Mouse (Mus musculus) C2C12 (cell line): ENCODE measurements around the gene Sorbs1.

Experiments
- CTCF ChIP-seq: IDR thresholded peaks from one replicate; pipeline ENCODE4 v1.5.1; 2011; ENCODE audit not compliant: control insufficient read depth, insufficient read depth, insufficient read length
- MYOG ChIP-seq: IDR thresholded peaks from one replicate; pipeline ENCODE4 v1.6.1; 2011; ENCODE audit not compliant: control insufficient read depth, insufficient read length; ENCODE audit errors: extremely low read depth

DNA sequence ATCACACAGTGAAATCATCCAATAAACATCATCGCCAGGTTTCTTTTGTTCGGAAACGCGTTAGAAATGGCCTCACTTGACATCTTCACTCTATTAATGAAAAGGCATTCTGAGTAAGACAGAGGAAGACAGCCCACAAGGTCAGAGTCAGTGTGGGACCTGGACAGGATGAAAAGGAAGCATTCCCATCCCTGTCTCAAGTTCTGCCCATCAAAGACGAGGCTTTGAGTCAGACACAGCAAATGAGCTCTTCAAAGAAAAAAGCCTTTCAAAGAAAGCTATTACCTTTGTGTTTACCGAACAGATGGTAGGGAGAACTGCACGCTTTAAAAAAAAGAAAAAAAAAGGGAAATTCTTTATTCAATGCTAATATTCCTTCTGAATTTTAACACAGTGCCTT is 92.5 kb downstream of the Sorbs1 start:
- TF ChIP-seq CTCF = no peak
- no peak for TF ChIP-seq MYOG
